Mouse (Mus musculus) T-helper 17 cell (primary cell): ENCODE results near the gene Drg1.
"Not testable (repeated sequence)": the region's sequence is repeated elsewhere in the genome, so short reads cannot be mapped to it uniquely, and the experiment has no call there.

Source experiments
- in situ Hi-C, 2 experiments: fragments of 300-600 bp; cut with MboI, MseI; formaldehyde crosslinking; loops; 1 replicate in 1 of 2; 2 replicates in 1 of 2; pipeline ENCODE4 v1.15.1; 2025; ENCODE audit warnings: high pct_unique_total_duplicates in 2 of 2

The Drg1 gene

GRCm38 (mm10) chr11:3171931-3172330 lies 94.3 kb downstream of the Drg1 start:
- in situ Hi-C loops = loop anchor here in 1 of 2 experiments (5.0 kb wide), 1 partner anchor 40 kb away; no protein-coding TSS in a partner anchor

GRCm38 (mm10) chr11:3169042-3169441 lies 97.2 kb downstream of the Drg1 start:
- in situ Hi-C loops = not testable (repeated sequence)

GRCm38 (mm10) chr11:3167571-3168001 lies 98.6 kb downstream of the Drg1 start:
- in situ Hi-C loops = not testable (repeated sequence)

DNA sequence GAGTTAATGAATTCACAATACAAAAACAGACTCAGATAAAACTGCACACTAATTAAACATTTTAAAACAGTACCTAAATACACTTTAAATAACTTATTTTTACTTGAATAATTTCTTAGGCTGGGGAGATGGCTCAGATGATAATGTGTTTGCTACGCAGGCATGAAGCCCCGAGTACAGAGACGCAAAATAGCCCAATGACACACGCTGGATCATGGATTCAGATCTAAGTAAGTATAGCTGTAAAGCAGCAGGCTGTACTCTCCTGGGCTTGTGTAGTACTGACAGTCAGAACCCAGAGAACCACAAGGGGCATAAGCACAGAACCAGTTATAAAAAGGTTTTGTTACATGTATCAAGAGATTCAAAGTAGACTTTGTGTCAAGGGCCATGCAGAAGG lies 99.1 kb downstream of the Drg1 start:
- in situ Hi-C loops = not testable (repeated sequence)

DNA sequence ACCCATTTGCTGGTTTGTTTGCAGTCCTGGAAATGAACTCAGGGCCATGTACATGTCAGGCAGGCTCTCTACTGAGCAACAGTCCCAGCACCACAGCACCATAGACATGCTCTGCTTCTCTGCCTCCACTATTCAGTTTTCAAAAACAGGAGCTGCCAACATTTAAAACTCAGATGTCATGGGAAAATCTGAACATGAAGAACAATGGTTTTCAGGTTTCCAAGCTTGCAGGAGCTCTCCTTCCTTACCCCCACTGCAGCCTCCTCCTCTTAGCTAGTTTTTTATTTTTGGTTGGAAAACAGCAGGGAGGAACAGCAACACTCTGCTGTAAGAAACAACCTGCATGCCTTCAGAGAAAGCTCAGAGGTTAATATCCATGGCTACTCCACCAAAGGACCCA lies 99.9 kb downstream of the Drg1 start:
- in situ Hi-C loops = not testable (repeated sequence)

GRCm38 (mm10) chr11:3165210-3165782 lies 100.9 kb downstream of the Drg1 start:
- in situ Hi-C loops = not testable (repeated sequence)

- in situ Hi-C loops = not testable (repeated sequence)
Measured at GRCm38 (mm10) chr11:3163661-3164060, 102.6 kb downstream of the Drg1 start.

DNA sequence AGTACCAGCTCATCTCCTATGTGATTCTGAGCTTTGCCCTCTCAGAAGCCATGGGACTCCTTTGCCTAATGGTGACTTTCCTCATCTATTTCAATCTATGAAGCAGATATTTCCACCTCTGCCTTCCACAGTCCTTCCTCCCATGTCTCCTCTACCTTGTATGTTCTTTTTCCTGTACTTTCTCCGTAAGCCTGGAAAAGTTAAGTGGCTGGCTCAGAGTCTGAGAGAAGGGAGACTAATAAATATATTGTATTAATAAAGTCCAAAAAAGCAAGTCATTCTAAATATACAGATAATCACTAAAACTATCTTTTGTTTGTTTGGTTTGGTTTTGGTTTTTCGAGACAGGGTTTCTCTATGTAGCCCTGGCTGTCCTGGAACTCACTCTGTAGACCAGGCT lies 103.1 kb downstream of the Drg1 start:
- in situ Hi-C loops = not testable (repeated sequence)

DNA sequence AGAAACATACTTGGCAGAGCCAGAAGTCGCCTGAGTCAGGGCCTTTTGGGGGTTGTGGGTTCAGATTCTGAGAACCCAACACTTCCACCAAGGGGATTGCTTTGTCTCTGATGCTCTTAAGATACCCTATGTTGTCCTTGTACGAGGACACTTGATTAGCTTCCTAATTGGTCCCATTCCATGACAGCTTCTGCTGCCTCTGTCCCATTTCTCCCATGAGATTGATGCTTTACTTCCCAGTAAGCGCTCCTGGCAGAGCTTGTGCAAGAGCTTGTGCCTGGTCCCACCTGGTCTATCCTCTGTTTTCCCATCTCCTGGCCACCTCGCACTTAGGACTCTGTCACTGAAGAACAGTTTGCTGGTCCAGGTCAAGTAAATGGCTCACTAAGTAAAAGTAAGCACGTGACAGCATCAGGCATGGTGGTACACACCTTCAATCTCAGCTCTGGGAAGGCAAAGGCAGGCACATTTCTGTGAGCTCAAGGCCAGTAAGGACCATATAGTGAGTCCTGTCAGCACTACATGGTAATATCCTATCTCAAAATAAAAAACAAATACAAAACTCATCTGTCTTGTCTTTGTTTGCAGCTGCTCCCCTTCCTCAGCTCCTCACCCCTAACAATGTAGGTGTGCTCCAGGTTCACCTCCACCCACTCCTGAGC lies 103.8 kb downstream of the Drg1 start:
- in situ Hi-C loops = not testable (repeated sequence)

- in situ Hi-C loops = not testable (repeated sequence)
Measured at GRCm38 (mm10) chr11:3161370-3161769, 104.8 kb downstream of the Drg1 start.

GRCm38 (mm10) chr11:3158800-3159199 lies 107.4 kb downstream of the Drg1 start:
- in situ Hi-C loops = not testable (repeated sequence)

GRCm38 (mm10) chr11:3157996-3158395 lies 108.2 kb downstream of the Drg1 start:
- in situ Hi-C loops = not testable (repeated sequence)

- in situ Hi-C loops = not testable (repeated sequence)
Measured at GRCm38 (mm10) chr11:3156991-3157390, 109.2 kb downstream of the Drg1 start.

DNA sequence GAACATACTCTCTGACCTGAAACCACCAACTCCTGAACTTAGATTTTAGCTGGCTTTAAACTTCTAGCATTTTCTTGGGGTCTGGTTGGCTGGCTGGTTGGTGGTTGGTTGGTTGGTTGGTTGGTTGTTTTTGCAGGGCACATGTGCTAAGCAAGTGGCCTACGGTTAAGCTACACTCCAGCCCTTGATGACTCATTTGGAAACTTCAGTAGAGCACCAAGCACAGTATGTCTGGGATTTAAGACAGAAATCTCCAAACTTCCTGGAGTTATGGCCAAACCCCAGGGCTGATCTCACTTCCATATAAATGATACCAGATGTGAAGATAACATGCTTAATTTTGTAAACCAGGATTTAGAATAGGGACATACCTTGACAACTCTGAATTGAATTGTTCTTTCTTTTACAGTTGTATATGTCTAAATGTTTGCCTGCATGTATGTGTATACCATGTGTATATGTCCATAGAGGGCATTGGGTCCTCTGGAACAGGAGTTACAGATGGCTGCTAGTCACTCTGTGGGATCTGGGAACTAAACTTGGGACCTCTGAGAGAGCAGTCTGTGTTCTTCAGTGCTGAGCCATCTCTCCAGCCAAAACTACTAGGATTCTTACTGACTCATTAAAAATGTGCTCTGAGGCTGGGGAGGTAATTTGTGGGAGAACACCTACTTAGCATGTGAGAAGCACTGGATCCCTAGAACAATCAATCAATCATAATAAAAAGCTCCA lies 112.4 kb downstream of the Drg1 start:
- in situ Hi-C loops = not testable (repeated sequence)

- in situ Hi-C loops = not testable (repeated sequence)
Measured at GRCm38 (mm10) chr11:3151358-3151757, 114.9 kb downstream of the Drg1 start.

DNA sequence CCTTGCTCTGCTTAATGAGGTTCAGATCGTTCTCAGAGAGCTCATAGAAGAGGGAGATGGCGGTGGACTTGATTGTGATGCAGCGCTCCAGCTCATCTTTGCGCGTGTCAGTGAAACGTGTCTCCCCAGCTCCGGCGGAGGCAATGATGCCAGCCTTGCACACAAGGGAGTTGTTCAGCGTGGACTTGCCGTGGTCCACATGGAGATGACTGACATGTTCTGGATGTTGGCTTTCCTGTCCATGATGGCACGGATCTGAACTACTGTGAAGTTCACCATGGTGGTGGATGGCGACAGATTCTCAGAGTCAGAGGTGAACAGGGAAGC lies 115.6 kb downstream of the Drg1 start:
- in situ Hi-C loops = not testable (repeated sequence)

DNA sequence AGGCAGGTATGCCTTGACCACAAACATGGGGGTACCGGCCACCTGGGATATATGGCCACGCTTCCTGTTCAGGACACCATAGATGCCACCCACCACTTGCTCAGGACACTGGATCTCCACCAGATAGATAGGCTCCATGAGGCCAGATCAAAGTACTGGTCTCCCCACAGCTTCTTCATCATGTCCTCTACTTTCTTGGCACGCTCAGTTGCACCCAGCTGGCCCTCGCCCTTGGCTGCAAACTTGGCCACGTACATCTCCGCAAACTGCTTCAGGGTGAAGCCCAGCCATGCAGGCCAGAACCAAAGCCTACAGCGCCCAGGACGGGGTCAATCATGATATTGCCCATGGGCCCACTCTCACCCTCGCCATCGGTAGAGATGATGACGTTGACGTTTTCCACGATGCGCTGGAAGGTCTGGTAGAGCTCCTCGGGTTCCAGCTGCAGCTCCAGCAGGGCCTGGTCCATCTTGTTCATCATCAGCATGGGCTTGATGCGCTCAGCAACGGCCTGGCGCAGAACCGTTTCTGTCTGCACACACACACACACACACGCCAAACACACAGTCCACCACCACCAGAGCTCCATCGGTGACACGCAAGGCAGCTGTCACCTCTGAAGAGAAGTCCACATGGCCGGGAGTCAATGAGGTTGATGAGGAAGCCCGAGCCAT lies 116.1 kb downstream of the Drg1 start:
- in situ Hi-C loops = not testable (repeated sequence)

GRCm38 (mm10) chr11:3149471-3149870 lies 116.7 kb downstream of the Drg1 start:
- in situ Hi-C loops = not testable (repeated sequence)

GRCm38 (mm10) chr11:3146806-3147205 lies 119.4 kb downstream of the Drg1 start:
- in situ Hi-C loops = not testable (repeated sequence)

- in situ Hi-C loops = not testable (repeated sequence)
Measured at GRCm38 (mm10) chr11:3145359-3146165, 120.7 kb downstream of the Drg1 start.

- in situ Hi-C loops = not testable (repeated sequence)
Measured at GRCm38 (mm10) chr11:3143984-3144383, 122.2 kb downstream of the Drg1 start.
